Mouse (Mus musculus): Measurements from ENCODE around the gene Fnbp1l. TPM values are rescaled to one million over a fixed set of nuclear protein-coding genes. Genes with fewer than 3 reads are reported as not detected.

Fnbp1l gene
- 10 to 100 TPM; 60.0 to 60.1 TPM for total RNA-seq (2021)
- long read RNA-seq, experiment 1, partial matches to known transcripts = 1 of 5 reads
- long read RNA-seq, experiment 1, other reads (novel, unspliced or antisense) = 4 of 5 reads
- long read RNA-seq, experiment 2, partial matches to known transcripts = 0 of 6 reads
- long read RNA-seq, experiment 2, other reads (novel, unspliced or antisense) = 6 of 6 reads

DNA sequence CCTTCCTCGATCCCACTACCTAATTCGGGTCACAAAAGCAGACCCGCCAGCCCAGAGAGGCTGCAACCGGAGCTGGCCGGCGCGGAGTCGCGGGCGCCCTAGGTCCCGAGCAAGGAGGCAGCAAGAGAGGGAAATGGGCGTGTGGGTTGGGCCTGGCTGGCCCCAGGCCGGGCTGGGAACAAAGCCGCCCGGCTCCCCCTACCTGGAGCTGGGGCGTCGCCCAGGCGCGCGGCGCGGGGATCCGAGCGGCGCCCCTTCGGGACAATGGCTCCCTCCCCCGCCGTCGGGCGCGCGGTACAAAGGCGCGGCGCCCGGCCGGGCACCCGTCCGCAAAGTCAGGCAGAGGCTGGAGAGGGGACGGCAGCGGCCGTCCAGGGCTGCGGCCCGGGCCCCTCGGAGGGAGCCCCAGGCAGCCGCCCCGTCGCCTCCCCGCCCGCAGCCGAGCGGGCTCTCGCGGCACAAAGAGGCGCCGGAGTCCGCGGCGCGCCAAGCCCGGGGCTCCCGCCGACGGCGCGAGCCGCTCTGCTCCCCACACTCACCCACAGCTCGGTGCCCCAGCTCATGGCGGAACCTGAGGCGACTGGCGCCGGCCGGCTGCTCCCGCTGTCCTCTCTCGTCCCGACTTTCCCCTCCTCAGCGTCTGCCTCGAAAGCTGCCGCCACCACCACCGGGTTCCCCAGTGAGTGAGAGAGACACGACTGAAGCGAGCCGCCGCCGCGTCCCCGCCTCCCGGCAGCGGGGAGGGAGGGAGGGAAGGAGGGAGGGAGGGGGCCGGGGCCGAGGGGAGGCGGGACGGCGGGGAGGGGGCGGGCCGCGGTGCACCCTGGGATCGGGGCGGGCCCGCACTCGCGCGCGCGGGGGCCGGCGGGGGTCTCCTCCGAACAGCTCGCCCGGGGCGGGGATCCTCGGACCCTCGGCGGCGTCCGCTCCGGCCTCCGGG is at the start of gene Fnbp1l:
Fnbp1l (minus strand) TSS at position 725 of the 940 bp plus-strand sequence.
- DNase-seq (ENCODE audit: low spot score in 2 of 2) = peak; percentile 72 to 79

DNA sequence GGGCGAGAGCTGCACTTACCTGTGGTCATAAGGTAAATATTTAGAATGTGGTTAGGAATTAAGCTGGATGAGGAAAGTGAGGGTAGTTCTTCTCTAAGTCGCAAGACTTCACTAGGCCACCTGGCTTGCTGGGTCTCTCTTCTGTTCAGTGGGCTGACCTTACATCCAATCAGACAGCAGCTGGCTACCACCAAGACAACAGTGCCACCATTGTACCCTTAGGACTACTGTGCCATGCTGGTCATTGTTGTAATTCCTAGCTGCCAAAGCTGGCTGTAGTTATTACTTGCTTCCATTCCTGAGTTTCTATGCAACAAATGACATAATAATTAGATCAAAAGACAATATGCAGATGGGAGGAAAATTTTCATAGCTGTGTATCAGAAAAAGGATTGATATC is 41.3 kb upstream of the Fnbp1l start:
- DNase-seq (ENCODE audit: low spot score in 2 of 2) = no peak

DNA sequence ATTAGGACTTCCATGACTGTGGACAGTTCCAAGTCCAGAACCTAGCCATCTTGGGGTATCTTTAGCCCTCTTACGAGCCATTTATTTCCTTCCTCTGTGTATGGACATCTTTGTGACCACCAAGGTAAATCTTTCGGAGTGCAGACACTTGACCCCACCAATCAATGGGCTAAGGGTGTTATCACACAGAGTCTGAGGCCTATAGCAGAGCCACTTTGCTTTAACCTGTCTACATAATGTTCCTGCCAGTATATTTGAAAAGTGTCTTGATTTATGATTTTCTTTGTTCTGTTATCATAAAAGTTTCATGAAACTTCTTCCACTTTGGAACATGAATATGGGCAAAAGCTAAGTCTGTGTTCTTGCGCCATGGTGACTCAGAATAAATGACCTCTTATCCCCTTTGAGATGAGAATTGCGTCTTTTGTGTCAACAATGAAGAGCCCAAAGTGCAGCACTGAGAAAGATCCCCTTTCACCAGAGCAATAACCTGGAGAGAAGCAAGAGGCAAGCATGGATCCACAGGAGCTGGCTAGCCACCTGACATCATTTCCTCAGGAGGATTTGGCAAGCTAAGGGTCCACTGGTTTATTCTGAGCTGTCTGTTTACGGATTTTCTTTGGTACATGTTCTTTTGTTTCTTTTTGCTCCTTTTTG is 39.9 kb upstream of the Fnbp1l start:
- no peak for DNase-seq (ENCODE audit: low spot score in 2 of 2)

DNA sequence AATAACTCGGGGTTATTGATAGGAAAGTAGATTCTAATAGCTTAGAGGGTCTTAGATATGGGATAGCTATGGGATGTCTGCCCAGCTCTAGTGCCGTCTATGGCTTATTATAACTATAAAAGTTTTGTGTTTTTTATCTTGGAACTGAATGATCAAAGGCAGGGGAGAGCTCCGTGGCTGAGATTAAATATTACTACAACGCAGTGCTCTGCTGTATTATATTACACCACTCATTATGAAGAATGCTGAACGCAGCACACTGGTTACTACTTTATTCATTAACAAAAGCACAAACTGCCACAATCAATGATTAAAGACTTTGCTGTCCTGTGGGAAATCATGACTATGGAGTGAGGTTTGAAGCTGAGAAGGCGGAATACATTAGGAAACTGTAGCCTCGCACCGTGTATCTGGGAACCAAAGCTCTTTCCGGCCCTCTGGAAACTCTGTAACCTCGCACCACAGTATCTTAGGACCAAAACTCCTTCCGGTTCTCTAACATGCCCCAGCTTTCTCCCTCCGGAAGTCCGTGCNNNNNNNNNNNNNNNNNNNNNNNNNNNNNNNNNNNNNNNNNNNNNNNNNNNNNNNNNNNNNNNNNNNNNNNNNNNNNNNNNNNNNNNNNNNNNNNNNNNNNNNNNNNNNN is 27.8 kb upstream of the Fnbp1l start:
- DNase-seq (ENCODE audit: low spot score in 2 of 2) = no peak

DNA sequence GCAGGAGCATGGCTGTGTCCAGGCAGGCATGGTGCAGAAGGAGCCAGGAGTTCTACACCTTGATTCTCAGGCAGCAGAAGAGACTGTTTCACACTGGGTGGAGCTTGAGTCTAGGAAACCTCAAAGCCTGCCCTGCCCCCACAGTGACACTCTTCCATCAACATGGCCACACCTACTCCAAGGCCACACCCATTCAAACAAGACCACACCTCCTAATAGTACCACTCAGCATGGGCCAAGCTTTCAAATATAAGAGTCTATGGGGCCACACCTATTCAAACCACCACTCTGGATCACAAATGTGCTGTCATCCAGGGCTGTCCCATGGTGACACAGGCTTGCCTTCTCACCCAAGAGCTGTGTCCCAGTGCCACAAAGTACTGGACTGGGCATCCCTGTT is 20.8 kb upstream of the Fnbp1l start:
- no peak for DNase-seq (ENCODE audit: low spot score in 2 of 2)

DNA sequence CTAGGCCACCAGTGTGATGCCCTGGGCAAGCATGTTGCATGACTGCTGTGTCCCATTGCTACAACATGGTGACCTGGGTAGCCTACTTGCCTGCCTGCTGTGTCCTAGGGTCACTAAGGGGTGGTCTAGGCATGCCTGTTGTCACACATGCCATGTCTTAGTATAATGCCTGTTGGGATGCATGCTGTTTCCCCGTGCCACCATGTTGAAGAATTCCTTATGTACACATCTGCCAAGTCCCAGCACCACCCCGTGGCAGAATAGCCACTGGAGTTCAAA is 19.6 kb upstream of the Fnbp1l start:
- no peak for DNase-seq (ENCODE audit: low spot score in 2 of 2)

DNA sequence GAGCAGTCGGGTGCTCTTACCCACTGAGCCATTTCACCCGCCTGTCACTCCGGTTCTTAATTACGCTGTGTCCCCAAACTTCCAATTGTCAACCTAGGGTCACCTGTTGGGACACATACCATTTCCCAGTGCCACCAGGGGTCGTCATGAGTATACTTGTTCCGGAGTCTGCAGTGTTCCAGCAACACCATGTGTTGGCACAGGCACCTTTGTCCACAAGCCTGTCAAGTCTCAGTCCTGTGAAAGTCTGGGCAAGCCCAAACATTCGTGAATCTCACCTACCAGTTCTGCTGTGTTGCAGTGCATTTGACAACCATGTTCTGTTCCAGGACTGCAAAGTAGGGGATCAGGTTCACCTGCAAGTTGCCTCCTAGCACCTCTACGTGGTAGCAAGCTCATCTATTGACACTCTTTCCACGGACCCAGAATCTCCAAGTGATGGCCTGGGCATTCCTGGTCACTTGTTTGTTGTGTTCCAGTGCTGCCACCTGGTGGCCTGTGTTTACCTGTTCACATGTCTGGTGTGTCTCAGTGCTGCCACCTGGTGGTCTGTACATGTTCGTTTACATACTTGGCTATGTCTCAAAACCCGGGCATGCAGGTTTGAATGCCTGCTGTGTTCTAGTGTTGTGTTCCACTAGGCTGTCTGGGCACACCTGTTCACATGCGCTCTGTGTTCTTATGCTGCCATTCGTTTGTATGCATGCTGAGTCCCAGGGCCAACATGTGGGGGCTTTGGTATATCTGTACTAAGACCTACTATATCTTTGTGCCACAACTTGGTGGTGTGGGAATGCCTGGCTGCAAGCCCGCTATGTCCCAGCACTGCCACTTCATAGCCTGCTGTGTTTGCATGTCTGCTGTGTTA is 19.0 kb upstream of the Fnbp1l start:
- peak; percentile 92 to 96 for DNase-seq (ENCODE audit: low spot score in 2 of 2)

DNA sequence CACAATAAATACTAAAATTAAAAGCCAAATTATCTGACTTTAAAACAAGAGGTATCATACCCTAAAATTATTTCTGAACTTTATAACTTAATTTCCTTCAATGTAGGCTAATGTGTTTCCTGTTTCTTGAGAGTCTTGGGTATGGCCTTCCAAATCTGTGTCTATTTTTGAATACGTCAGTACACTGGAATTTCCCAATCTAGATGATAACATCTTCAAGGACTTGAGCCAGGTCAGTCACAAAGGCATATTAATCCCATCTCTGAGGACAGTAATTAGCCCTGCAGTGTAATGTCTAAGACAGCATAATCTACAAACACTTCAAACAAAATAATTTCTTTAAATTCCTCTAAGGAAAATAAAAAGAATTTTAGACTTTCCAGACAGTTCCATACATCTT is 17.8 kb upstream of the Fnbp1l start:
- no peak for DNase-seq (ENCODE audit: low spot score in 2 of 2)

DNA sequence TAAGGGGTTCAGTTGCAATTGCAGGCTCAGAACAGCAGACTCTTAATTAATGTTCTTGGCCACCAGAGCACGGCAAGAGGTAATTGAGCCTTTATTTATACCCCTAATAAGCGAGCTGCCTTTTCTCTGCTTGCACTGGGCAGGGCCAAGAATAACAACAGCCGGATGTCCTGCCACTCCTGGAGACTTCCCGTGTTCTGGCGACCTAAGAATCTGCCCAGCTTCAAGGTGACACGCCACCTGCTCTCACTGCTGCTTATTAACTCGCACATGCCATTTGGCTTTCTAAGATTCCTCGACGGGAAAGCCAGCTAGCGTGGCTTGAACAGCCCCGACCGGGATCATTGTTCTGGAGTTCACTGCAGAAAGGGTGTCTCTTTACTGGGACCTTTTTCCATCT is 15.7 kb upstream of the Fnbp1l start:
- DNase-seq (ENCODE audit: low spot score in 2 of 2) = no peak

DNA sequence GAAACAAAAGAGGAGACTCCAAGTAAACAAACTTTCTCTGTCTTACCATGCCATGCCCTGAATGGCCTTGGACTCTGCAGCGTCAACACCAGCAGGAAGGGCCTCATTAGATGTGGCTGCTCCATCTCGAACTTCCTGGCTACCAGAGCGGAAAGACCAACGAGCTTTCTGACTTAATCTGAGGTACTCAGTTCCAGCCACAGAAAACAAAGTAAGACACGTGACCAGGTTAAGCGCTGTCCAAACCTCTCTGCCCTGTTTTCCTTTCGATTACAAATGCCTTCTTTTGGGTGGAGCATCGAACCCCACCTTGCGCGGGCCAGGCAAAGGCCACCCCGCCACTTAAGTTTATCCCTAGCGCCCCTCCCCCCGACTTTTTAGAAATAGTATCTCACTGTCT is 10.1 kb upstream of the Fnbp1l start:
- no peak for DNase-seq (ENCODE audit: low spot score in 2 of 2)

DNA sequence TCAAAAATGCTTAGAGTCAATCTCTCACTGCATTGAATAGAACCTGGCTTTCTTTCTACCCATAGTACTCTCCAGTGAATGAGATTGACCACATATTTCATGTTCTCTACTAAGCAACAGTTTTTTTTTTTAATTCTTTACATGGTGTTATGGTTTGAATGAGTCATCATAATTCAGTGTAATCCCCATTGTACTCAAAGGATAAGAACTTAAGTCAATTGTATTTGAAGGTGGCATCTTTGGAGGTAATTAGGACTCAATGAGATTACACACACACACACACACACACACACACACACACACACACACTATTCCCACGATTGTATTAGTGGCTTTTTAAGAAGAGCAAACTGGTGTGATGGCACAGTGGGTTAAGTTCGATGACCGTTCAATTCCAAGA is 9.4 kb upstream of the Fnbp1l start:
- no peak for DNase-seq (ENCODE audit: low spot score in 2 of 2)

DNA sequence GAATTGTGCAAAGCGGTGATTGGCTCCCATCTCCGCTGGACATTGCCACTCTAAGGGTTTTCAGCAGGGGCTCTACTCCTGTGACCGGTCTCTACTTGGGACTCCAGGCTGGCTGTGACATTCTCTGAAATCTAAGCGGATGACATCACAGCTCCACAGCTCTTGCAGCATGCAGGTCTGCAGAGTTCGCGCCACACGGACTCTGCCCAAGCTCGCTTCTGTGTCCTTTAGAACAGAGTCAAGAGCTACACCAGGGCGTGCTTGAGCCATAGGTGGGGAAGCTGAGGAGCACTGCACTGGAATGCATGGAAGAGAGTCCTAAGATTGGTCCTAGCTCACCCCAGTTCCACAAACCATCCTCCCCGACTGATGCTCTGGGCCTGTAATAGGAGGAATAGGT is 9.0 kb upstream of the Fnbp1l start:
- no peak for DNase-seq (ENCODE audit: low spot score in 2 of 2)

DNA sequence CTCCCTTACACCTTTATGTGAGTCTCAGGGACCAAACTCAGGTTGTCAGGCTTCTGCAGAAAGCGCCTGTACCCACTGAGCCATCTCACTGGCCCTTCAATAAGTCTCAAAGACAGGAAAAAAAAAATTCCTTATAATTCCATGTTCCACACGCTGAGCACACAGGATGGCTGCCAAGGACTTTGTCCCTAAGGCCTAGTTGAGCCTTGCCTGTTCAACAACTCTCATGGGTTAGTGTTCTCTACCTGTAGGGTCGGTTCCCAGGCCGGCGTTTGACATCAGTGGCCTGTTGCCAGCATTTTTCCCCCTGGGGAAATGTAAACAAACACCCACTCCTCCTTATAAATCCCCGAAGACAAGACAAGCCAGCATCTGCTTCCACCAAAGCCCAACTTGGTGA is 8.3 kb upstream of the Fnbp1l start:
- no peak for DNase-seq (ENCODE audit: low spot score in 2 of 2)

DNA sequence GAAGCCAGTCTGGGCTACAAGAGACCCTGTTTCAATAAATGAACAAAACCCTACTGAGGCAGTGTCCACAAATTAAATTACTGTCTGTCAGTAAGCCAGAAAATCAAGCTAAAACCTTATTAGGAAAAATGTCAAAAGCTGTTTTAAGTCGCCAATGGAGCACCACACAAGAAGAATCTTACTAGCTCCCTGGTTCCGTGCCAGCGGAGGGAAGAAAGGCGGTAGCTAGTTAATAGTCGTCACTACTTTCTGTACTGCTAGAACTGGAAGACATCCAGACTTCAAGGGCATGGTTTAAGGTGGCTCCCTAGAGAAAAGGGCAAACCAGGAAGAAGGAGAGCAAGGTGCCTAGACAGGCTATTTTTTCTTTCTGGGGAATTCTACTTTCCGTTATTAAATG is 5.1 kb upstream of the Fnbp1l start:
- peak in 1 of 2 experiments; percentile 28 for DNase-seq (ENCODE audit: low spot score in 2 of 2)

DNA sequence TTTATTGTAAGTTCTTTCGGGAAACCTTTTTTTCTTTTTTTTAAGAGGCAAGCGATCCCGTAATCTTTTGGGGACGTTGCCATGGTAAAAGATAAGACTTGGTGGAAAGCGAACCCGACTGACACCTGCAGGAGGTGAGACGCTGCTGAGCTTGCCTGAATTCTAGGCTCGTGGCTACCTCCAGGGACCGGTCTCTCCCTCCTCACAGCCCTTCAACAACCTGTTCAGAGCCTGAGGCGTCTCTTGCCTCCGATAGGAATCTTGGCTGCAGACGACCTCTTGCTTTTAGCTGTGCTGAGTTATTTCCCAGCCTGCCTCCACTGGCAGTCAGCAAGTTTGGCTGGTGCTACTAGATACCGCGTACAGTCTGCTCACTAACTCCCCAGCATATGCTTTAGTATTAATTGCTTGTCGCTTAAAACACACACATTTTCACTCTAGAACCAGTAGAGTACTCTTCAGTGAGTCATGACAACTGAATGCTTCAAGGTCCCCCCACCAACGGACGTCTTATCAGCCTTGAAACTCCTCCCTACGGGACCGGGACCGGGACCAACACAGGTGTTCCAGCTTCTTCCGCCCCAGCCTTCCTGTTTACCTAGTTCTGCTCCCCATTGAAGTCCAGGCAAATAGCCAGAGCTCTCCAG is 893 bp upstream of the Fnbp1l start:
- DNase-seq (ENCODE audit: low spot score in 2 of 2) = peak; percentile 37 to 72

DNA sequence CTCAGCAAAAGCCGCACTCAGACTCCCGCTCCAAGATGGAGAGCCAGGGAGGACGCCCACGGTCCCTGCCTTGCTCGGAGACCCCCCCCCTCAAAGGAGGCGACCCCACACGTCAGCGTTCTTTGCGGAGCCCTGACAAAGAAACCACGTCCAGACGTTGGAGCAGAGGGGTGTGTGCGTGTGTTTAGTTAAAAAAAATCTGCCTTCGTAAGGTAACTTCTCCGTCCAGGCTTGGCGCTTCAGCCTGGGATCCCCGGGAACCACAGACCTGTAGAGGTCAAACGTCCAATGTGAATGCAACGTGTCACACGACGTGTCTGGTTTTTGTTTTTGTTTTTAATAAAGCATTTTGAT is 393 bp upstream of the Fnbp1l start:
- DNase-seq (ENCODE audit: low spot score in 2 of 2) = no peak

DNA sequence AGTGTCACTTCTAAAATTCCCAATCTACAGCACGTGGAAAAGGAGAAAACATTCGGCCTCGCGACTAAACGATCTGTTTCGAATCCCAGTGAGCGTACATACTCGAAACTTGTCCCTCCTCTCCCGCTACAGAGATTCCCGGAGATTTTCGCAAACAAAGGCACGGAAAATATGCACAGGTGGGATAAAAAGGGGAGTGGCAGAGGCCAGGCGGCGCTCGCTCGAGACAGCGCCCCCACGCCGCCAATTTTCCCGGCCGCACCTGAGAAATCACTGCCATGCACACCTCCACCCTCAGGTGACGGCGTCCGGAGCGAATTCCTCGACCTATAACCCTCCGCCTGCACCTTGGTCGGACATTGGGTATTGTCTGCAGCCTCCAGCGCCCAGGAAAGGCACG is 1.1 kb downstream of the Fnbp1l start:
- peak in 1 of 2 experiments; percentile 17 for DNase-seq (ENCODE audit: low spot score in 2 of 2)

DNA sequence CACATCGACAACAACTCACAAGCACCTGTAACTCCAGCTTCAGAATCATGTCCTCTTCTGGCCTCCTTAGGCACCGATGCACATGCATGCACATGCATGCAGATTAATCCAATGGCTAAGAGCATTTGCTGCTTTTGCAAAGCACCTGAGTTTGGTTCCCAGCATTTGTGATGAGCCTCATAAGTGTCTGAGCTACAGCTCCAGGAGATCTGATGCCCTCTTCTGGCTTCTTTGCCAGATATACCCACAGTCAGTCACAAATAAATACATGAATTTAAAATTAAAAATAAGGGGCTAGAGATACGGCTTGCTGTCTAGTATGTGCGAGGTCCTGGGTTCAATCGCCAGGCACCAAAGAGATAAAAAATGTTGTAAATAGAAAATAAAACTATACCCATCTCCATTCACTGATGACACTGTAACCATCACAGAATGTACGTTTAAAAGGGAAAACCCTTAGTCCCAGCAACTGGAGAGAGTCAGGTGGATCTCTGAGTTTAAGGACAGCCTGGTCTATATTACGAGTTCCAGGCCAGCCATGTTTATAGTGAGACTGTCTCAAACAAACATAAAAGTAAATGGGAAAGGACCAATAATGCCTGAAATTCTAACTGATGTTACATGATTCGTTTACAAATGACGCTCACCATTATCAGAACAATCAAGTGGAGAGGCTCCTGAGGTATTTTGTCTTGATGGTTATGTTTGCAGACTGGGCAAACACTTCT is 1.7 kb downstream of the Fnbp1l start:
- DNase-seq (ENCODE audit: low spot score in 2 of 2) = no peak

DNA sequence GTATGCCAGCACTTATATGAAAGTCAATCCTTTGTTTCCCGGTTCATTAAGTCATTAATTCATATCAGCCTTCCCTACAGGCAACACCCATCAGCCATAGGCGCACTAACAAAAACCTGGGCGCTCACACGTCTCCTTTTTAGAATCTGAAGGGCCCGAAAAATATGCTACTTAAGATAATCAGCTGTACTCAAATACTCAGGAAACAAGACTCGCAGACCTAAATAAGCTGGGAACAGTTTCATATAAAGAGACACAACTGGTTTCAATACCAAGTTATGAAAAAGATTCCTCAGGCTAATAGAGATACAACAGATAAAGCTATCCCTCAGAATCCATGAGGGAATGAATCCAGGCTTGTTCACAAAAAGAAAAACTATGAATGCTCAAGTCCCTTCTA is 7.0 kb downstream of the Fnbp1l start:
- no peak for DNase-seq (ENCODE audit: low spot score in 2 of 2)

DNA sequence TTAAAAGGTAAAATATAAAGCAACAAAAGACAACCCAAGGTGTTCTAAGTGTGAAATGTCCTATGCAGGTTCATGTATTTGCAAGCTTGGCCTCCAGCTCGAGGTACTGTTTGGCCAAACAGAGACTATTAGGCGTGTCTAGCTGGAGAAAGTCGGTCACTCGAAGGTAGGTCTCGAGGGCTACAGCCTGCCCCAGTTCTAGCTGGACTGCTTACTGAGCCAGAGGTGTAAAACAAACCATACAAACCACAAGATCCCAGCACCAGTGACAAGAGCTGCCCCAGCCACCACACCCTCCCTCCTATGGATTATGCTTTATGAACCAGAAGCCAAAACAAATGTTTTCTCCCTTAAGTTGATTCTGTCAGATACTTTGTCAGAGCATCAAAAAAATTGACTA is 7.8 kb downstream of the Fnbp1l start:
- no peak for DNase-seq (ENCODE audit: low spot score in 2 of 2)
